Mouse (Mus musculus): ENCODE data around the gene Plppr1. TPM values are rescaled to one million over a fixed set of nuclear protein-coding genes. Genes with fewer than 3 reads are reported as not detected.

Plppr1 gene
- polyA plus RNA-seq, 1 experiment from 2014 or later: 0.70 TPM

- 2% methylated on average over 62 of the region's 62 CpGs for WGBS
- H3K4me2 ChIP-seq: peak overlapping the region; percentile 82
- ATAC-seq (replicated peaks; ENCODE audit: low FRiP score): peak; percentile 29; the same call in 1 of the 2 replicates
- H3K27ac ChIP-seq (ENCODE audit: low read depth, low read length): no peak overlapping the region
- H3K9me3 ChIP-seq (ENCODE audit: control insufficient read depth, low read length): no peaks in the 10 kb centered on the region
- peak overlapping the region; percentile 55 for H3K4me3 ChIP-seq (ENCODE audit: low read depth, low read length)
- H3K4me1 ChIP-seq (replicated peaks; ENCODE audit: control insufficient read depth, insufficient read depth, low read length): no peaks in the 10 kb centered on the region
- H3K9ac ChIP-seq (ENCODE audit: low read depth, low read length): no peak overlapping the region
- H3K36me3 ChIP-seq (ENCODE audit: control insufficient read depth, insufficient read depth, low read length): no peaks in the 10 kb centered on the region
- peak; percentile 55 for DNase-seq (ENCODE audit: low spot score)
- peaks cover 30% of the 10 kb centered on the region for H3K27me3 ChIP-seq (replicated peaks; ENCODE audit: control insufficient read depth, insufficient read depth, low read length)
Measured at GRCm38 (mm10) chr4:49059402-49060381, 619 bp downstream of the Plppr1 start.

DNA sequence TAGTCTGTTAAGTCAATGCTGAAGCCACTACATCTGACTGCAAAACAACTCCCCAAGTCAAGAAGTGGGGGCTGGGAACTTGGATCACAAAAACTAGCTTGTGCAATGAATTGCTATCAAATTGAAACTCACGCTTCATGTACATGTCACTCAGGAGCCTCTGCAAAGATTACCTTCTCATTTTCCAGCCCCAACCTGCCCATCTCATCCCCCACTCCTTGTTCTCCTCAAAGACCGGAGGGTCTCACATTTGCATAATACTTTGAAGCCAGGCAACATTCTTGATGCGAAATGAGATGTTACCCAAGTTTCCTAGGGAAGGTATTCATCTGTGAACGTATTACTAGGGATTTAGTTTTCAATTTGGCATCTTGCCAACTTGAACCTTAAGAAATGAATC is 10.4 kb downstream of the Plppr1 start:
- DNase-seq (ENCODE audit: low spot score): no peak
- 78% methylated on average over 4 of the region's 4 CpGs for WGBS

GRCm38 (mm10) chr4:49072886-49073285 is 13.8 kb downstream of the Plppr1 start:
- no peaks in the 10 kb centered on the region for H3K36me3 ChIP-seq (ENCODE audit: control insufficient read depth, insufficient read depth, low read length)
- no peak overlapping the region for H3K4me3 ChIP-seq (ENCODE audit: low read depth, low read length)
- no peaks in the 10 kb centered on the region for H3K27me3 ChIP-seq (replicated peaks; ENCODE audit: control insufficient read depth, insufficient read depth, low read length)
- DNase-seq (ENCODE audit: low spot score): no peak
- H3K4me2 ChIP-seq: no peak overlapping the region
- H3K4me1 ChIP-seq (replicated peaks; ENCODE audit: control insufficient read depth, insufficient read depth, low read length): no peaks in the 10 kb centered on the region
- WGBS: 77% methylated on average over 4 of the region's 4 CpGs
- H3K9me3 ChIP-seq (ENCODE audit: control insufficient read depth, low read length): no peaks in the 10 kb centered on the region
- no peak overlapping the region for H3K9ac ChIP-seq (ENCODE audit: low read depth, low read length)
- no peak for ATAC-seq (replicated peaks; ENCODE audit: low FRiP score)
- no peak overlapping the region for H3K27ac ChIP-seq (ENCODE audit: low read depth, low read length)

More for the DNA sequence above, 10.4 kb downstream of the Plppr1 start:
- no peak overlapping the region for H3K27ac ChIP-seq (ENCODE audit: low read depth, low read length)
- no peaks in the 10 kb centered on the region for H3K36me3 ChIP-seq (ENCODE audit: control insufficient read depth, insufficient read depth, low read length)
- H3K9me3 ChIP-seq (ENCODE audit: control insufficient read depth, low read length): no peaks in the 10 kb centered on the region
- no peak overlapping the region for H3K4me3 ChIP-seq (ENCODE audit: low read depth, low read length)
- no peak for ATAC-seq (replicated peaks; ENCODE audit: low FRiP score)
- H3K27me3 ChIP-seq (replicated peaks; ENCODE audit: control insufficient read depth, insufficient read depth, low read length): no peaks in the 10 kb centered on the region
- no peak overlapping the region for H3K9ac ChIP-seq (ENCODE audit: low read depth, low read length)
- H3K4me1 ChIP-seq (replicated peaks; ENCODE audit: control insufficient read depth, insufficient read depth, low read length): no peaks in the 10 kb centered on the region
- no peak overlapping the region for H3K4me2 ChIP-seq

GRCm38 (mm10) chr4:49075881-49076280 is 16.8 kb downstream of the Plppr1 start:
- no peak overlapping the region for H3K4me3 ChIP-seq (ENCODE audit: low read depth, low read length)
- no peak for DNase-seq (ENCODE audit: low spot score)
- ATAC-seq (replicated peaks; ENCODE audit: low FRiP score): no peak
- H3K36me3 ChIP-seq (ENCODE audit: control insufficient read depth, insufficient read depth, low read length): no peaks in the 10 kb centered on the region
- WGBS: 78% methylated on average over 2 of the region's 2 CpGs
- no peaks in the 10 kb centered on the region for H3K9me3 ChIP-seq (ENCODE audit: control insufficient read depth, low read length)
- H3K9ac ChIP-seq (ENCODE audit: low read depth, low read length): no peak overlapping the region
- H3K27ac ChIP-seq (ENCODE audit: low read depth, low read length): no peak overlapping the region
- no peaks in the 10 kb centered on the region for H3K4me1 ChIP-seq (replicated peaks; ENCODE audit: control insufficient read depth, insufficient read depth, low read length)
- no peak overlapping the region for H3K4me2 ChIP-seq
- H3K27me3 ChIP-seq (replicated peaks; ENCODE audit: control insufficient read depth, insufficient read depth, low read length): no peaks in the 10 kb centered on the region

DNA sequence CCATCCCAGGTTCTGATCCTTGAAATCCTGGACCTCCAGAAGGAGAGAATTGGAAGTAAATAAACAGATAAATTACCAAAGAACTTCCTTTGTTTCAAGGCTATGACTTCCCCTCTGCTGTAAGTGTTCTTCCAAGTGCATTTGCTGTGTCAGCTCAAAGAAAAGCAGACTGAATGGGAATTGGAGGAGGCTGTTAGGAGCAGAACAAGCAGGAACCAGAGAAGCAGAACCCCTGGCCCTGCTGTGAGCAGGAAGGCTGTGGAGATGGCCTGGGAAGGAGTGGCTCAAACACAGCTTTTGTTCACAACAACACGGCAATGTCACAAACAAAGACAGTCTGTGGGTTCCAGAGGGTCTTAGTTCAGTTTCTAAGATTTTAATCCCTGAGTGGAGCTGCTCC is 20.3 kb downstream of the Plppr1 start:
- Histone ChIP-seq H3K27me3 (replicated peaks; ENCODE audit: control insufficient read depth, insufficient read depth, low read length) (no peaks in the 10 kb centered on the region), H3K9ac (ENCODE audit: low read depth, low read length) (no peak overlapping the region), H3K4me1 (replicated peaks; ENCODE audit: control insufficient read depth, insufficient read depth, low read length) (no peaks in the 10 kb centered on the region), H3K4me2 (no peak overlapping the region), H3K4me3 (ENCODE audit: low read depth, low read length) (no peak overlapping the region), H3K9me3 (ENCODE audit: control insufficient read depth, low read length) (no peaks in the 10 kb centered on the region), H3K27ac (ENCODE audit: low read depth, low read length) (no peak overlapping the region), H3K36me3 (ENCODE audit: control insufficient read depth, insufficient read depth, low read length) (no peaks in the 10 kb centered on the region)
- 62% methylated on average over 1 of the region's 1 CpGs for whole genome bisulfite sequencing
- DNase-seq (ENCODE audit: low spot score) (no peak), ATAC-seq (replicated peaks; ENCODE audit: low FRiP score) (no peak)

DNA sequence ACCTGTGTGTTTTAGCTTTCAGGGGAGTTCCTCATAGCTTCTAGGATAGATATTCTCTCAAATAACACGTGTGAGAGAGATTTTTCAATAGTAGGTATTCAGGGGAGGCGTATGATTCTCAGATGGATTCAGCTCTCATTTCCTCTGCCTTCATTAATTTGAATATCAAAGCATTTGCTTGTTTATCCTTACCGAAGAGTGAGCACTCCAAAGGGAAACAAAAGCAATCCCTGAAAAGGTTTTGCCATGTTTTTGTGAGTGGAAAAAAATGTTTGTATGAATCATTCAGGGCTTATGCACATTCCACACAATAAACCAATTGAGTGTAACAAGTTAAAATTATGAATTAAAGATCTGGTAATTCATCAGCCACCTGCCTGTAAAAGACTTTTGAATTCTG is 29.1 kb downstream of the Plppr1 start:
- no peaks in the 10 kb centered on the region for H3K9me3 ChIP-seq (ENCODE audit: control insufficient read depth, low read length)
- no peaks in the 10 kb centered on the region for H3K27me3 ChIP-seq (replicated peaks; ENCODE audit: control insufficient read depth, insufficient read depth, low read length)
- H3K27ac ChIP-seq (ENCODE audit: low read depth, low read length): no peak overlapping the region
- DNase-seq (ENCODE audit: low spot score): no peak
- no peak overlapping the region for H3K9ac ChIP-seq (ENCODE audit: low read depth, low read length)
- H3K4me3 ChIP-seq (ENCODE audit: low read depth, low read length): no peak overlapping the region
- H3K4me1 ChIP-seq (replicated peaks; ENCODE audit: control insufficient read depth, insufficient read depth, low read length): no peaks in the 10 kb centered on the region
- 63% methylated on average over 3 of the region's 3 CpGs for WGBS
- H3K4me2 ChIP-seq: no peak overlapping the region
- no peaks in the 10 kb centered on the region for H3K36me3 ChIP-seq (ENCODE audit: control insufficient read depth, insufficient read depth, low read length)
- ATAC-seq (replicated peaks; ENCODE audit: low FRiP score): no peak

- Histone ChIP-seq H3K9ac (ENCODE audit: low read depth, low read length) (no peak overlapping the region), H3K9me3 (ENCODE audit: control insufficient read depth, low read length) (no peaks in the 10 kb centered on the region), H3K27ac (ENCODE audit: low read depth, low read length) (no peak overlapping the region), H3K4me3 (ENCODE audit: low read depth, low read length) (no peak overlapping the region), H3K27me3 (replicated peaks; ENCODE audit: control insufficient read depth, insufficient read depth, low read length) (no peaks in the 10 kb centered on the region), H3K4me1 (replicated peaks; ENCODE audit: control insufficient read depth, insufficient read depth, low read length) (no peaks in the 10 kb centered on the region), H3K36me3 (ENCODE audit: control insufficient read depth, insufficient read depth, low read length) (no peaks in the 10 kb centered on the region), H3K4me2 (no peak overlapping the region)
- 84% methylated on average over 1 of the region's 1 CpGs for WGBS
- no peak for ATAC-seq (replicated peaks; ENCODE audit: low FRiP score)
- DNase-seq (ENCODE audit: low spot score): no peak
Measured at GRCm38 (mm10) chr4:49090461-49090860, 31.4 kb downstream of the Plppr1 start.

GRCm38 (mm10) chr4:49099448-49099847 is 40.4 kb downstream of the Plppr1 start:
- no peak overlapping the region for H3K27ac ChIP-seq (ENCODE audit: low read depth, low read length)
- no peaks in the 10 kb centered on the region for H3K4me1 ChIP-seq (replicated peaks; ENCODE audit: control insufficient read depth, insufficient read depth, low read length)
- DNase-seq (ENCODE audit: low spot score): no peak
- no peak overlapping the region for H3K4me2 ChIP-seq
- ATAC-seq (replicated peaks; ENCODE audit: low FRiP score): no peak
- H3K9me3 ChIP-seq (ENCODE audit: control insufficient read depth, low read length): no peaks in the 10 kb centered on the region
- no peaks in the 10 kb centered on the region for H3K27me3 ChIP-seq (replicated peaks; ENCODE audit: control insufficient read depth, insufficient read depth, low read length)
- 72% methylated on average over 2 of the region's 2 CpGs for WGBS
- no peaks in the 10 kb centered on the region for H3K36me3 ChIP-seq (ENCODE audit: control insufficient read depth, insufficient read depth, low read length)
- H3K4me3 ChIP-seq (ENCODE audit: low read depth, low read length): no peak overlapping the region
- no peak overlapping the region for H3K9ac ChIP-seq (ENCODE audit: low read depth, low read length)
